Comparison of ENCODE assay signal across 13 mouse cellular contexts in genomic region chr11:6894911-6895785, GRCm38 (mm10). TPM values are rescaled to one million over a fixed set of nuclear protein-coding genes. Genes with fewer than 3 reads are reported as not detected.
DNase-seq lines count a peak whose midpoint lies in the region; ATAC-seq and TF ChIP-seq lines count a peak whose summit lies in the region.
"Had no signal": no experiment of that assay in that cellular context is flagged by ENCODE, and none has a peak within 500 bp of the region (broad histone marks: within the 10 kb centered on the region; RNA-seq: fewer than 3 reads in every experiment).

No protein-coding gene starts in this region.

- no peak for TF ChIP-seq POLR2A in cerebellum, adult 2 months (IDR thresholded peaks at IDR 0.05; ENCODE audit: borderline replicate concordance, insufficient read depth, low read length)

- H3K4me2 ChIP-seq in lung, embryonic 14.5 days: no peak overlapping the region

- peak overlapping the region; percentile 83 for H3K27ac ChIP-seq in lung, embryonic 14.5 days (ENCODE audit: low read depth)
- peak overlapping the region; percentile 92 for H3K27ac ChIP-seq in cerebellum, adult 2 months (ENCODE audit: insufficient read depth, low read length)

- H3K4me1 ChIP-seq in lung, embryonic 14.5 days (ENCODE audit: insufficient read depth): peaks cover 13% of the 10 kb centered on the region; the same call in 1 of the 2 replicates
- peaks cover 75% of the 10 kb centered on the region for H3K4me1 ChIP-seq in cerebellum, adult 2 months (ENCODE audit: control insufficient read depth, insufficient read depth, low read length)

- no peaks in the 10 kb centered on the region for H3K9me3 ChIP-seq in lung, embryonic 14.5 days (ENCODE audit: low read depth, low read length)
- H3K9me3 ChIP-seq: G1E had no signal

- TF ChIP-seq CTCF in lung, embryonic 14.5 days (IDR thresholded peaks at IDR 0.05; ENCODE audit: low read depth): no peak
- no peak for TF ChIP-seq CTCF in cerebellum, adult 2 months (IDR thresholded peaks at IDR 0.05; ENCODE audit: borderline replicate concordance, insufficient read depth, low read depth, low read length)

- peak; percentile 68 for ATAC-seq in lung, embryonic 14.5 days (ENCODE audit: insufficient read depth)

- DNase-seq in lung, embryonic 14.5 days: no peak
- no peak for DNase-seq in lung, postnatal 10 days
- DNase-seq in cerebellum, adult 2 months: peak; percentile 82 to 88
- peak; percentile 87 for DNase-seq in kidney, adult 11 months
- peak; percentile 34 for DNase-seq in retina, embryonic 14.5 days (ENCODE audit: low spot score)
- DNase-seq in thymus, postnatal 10 days (ENCODE audit: low spot score in 2 of 2): no peak
- DNase-seq in right cerebral cortex, adult 18-20 months: no peak
- no peak for DNase-seq in ovary, postnatal 14 days (ENCODE audit: low spot score)
- DNase-seq: layer of hippocampus, postnatal 36 days had no signal

- no peak overlapping the region for H3K4me3 ChIP-seq in lung, embryonic 14.5 days (ENCODE audit: low read depth, low read length)
- no peak overlapping the region for H3K4me3 ChIP-seq in cerebellum, adult 2 months (replicated peaks; ENCODE audit: insufficient read depth, low read depth, low read length)

- no peak overlapping the region for H3K9ac ChIP-seq in lung, embryonic 14.5 days

- no peaks in the 10 kb centered on the region for H3K27me3 ChIP-seq in lung, embryonic 14.5 days (ENCODE audit: insufficient read depth, low read length)
- no peaks in the 10 kb centered on the region for H3K27me3 ChIP-seq in cerebellum, adult 2 months (ENCODE audit: control insufficient read depth, insufficient read depth, low read length)

- 32% methylated on average over 7 of the region's 7 CpGs for WGBS in lung, embryonic 14.5 days
- WGBS in cerebellum, adult 2 months: 14% methylated on average over 7 of the region's 7 CpGs

- no peaks in the 10 kb centered on the region for H3K36me3 ChIP-seq in lung, embryonic 14.5 days (ENCODE audit: insufficient read depth)
- H3K36me3 ChIP-seq: G1E had no signal

RNA-seq across cellular contexts. Expression of gene Gm11983, which starts 57.7 kb away (rescaled TPM):
- not detected in 2 replicates for polyA plus RNA-seq in lung, embryonic 14.5 days (2014; fragmentation: Nextera tagmentation; extraction: Ambion mirVana)
- not detected in 2 replicates for polyA plus RNA-seq in cerebellum, adult 2 months (2012; rRNA removed)
- polyA plus RNA-seq: brain, embryonic 14.5 days; forebrain, embryonic 11.5 days; G1E; heart, embryonic 14.5 days had no signal

Comparison
In these comparisons a context has a peak if more than half of its experiments do, and no peak if none do; other contexts are left out.
1. DNase-seq: peak in cerebellum, adult 2 months (2 of 2), kidney, adult 11 months (single experiment) and retina, embryonic 14.5 days (single experiment); none in lung, embryonic 14.5 days (single experiment), lung, postnatal 10 days (single experiment), thymus, postnatal 10 days (0 of 2), right cerebral cortex, adult 18-20 months (single experiment) and ovary, postnatal 14 days (single experiment).